Mouse (Mus musculus): Measurements from ENCODE around the gene Aldh3b3.
"Not testable (repeated sequence)": the region's sequence is repeated elsewhere in the genome, so short reads cannot be mapped to it uniquely, and the experiment has no call there.

Aldh3b3 gene

DNA sequence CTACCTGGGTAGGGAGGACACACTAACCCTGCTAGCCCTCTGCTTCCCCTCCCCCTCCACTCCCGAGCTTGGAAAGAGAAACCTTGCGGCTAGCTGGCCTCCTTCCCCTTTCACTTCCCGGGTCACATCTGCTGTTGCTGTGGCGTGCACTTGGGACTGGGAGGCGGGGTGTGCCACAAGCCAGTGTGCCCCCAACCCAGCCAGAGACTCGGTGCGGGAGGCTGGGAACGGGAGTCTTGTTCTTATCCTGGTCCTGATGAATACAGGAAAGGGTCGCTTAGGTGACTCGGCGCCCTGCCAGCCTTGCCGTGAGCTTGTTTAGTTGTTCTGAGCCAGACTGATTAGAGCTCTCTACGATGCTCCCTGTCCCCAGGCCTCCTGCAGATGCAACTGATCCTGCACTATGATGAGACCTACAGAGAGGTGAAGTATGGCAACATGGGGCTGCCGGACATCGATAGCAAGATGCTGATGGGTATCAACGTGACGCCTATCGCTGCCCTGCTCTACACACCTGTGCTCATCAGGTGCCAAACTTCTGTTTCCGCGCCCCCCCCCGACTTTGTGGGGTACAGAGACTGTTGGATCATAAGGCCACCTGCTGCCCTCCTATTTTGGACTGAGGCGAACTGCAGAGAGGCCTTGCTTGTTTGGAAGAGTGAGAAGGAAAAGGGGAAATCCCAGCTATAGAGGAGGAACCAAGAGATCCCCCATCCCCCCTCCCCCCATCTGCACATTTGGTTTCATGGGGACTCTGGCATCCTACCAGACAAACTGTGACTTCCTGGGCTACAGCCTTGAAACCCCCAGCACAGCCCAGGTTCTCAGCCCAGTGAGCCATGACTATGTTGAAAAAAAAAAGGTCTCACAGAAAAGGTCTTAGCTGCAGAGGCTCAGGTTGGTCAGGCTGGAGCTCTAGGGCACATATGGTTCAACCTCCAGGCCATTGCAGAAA, 22.3 kb upstream of the Aldh3b3 start:
- peak; percentile 99 for DNase-seq

DNA sequence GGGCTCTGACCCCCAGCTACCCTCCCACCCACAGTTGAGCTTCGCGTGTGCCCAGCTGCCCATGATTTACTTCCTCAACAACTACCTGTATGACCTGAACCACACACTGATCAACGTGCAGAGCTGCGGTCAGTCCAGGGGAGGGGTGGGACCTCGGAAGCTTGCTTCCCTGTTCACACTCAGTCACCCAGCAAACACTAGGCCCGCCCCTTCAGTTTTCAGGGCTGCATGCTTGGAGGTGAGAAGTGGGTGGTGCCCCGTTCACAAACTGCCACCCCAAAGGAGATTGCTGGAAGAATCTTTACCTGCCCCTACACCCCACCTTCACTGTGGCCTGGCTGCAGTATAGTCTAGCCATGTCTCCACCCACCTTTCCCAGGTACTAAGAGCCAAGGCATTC, 16.1 kb upstream of the Aldh3b3 start:
- peak; percentile 92 for DNase-seq

DNA sequence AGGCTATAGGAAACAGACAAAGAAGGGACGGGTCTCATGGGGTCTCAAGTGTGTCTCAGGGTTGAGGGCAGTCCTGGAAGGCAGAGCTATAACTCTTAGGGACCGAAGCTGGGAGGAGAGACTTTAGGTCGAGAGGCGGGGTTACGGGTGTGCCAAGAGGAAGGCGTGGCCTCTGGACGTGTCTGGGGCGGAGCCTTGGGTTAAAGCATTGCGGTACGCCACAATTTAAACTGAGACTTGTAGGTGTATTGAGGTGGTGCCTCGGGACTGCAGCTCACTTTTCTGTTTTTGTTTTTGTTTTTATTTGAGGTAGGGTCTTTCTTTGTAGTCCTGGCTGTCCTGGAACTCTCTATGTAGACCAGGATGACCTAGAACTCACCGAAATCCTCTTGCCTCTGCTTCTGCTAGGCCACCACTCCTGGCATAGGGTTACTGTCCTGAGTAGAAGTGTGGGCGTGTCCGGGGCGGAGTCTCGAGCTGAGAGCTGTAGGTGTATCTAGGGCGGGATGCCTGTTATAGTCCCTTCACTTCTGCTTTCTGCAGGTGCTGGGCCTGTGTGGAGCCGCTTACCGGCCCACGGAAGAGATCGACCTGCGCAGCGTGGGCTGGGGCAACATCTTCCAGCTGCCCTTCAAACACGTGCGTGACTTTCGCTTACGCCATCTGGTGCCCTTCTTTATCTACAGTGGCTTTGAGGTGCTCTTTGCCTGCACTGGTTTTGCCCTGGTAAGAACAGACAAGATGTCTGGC, 15.3 kb upstream of the Aldh3b3 start:
- no peak for DNase-seq

DNA sequence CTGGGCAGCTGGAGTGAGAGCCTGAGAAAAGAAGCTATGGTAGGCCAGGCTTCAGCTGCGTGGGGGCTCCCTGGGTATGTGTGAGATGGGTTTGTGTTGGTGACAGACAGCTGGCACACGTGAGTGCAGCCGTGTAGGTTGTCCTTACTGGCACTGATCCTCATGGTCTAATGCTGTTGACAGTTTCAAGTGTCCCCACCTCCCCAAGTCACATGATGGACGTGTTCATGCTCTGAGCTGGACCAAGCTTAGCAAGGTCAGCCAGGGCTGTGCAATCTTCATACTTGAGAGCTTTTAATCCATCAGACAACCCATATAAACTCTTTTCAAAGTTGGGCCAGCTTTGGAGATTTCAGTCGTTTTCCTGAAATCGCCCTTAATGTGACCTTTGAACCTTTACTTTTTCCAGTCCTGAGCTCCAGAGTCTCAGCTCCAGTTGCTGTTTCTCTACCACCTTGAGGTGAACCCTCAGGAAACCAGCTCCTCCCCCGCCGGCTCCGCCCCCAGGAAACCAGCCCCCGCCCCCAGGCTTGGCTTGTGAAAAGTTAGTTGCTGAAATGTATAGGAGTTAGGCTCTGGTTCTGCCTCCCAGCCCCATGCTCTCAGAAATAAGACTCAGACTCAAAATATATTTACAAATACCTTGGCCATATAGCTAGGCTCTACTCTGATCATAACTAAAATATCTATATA, 12.4 kb upstream of the Aldh3b3 start:
- DNase-seq: peak; percentile 91

DNA sequence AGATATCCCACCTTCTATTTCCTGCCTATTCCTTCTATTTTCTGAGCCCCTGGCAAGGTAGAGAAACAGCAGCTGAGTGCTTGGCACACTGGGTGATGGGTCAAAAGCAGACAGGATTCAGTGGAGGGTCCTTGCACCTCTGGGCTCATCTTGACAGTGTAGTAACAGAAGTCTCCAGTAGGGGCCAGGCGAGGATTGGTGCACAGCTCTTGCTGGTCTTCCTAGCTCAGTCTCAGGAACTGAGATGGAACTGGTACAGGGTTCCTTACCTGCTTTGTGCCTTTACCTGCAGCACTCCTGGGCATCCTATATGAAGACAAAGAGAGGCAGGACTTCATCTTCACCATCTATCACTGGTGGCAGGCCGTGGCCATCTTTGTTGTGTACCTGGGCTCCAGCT, 11.7 kb upstream of the Aldh3b3 start:
- DNase-seq: peak; percentile 94

DNA sequence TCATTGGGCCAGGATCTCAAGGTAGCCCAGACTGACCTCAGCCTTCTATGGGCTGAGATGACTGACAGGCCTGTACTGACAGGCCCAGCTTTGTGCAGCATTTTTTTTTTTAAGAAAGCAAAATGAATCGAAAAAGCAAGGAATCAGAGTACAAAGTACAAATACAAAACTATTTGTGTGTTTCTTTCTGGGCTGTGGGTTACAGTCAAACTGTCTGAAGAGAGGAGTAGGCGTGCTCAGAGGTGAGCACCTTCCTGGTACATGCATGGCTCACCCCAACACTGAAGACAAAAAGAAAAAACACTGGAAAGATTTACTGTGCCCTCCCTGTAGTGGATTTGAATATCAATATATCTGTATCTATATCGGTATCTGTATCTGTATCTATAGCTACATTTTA, 10.6 kb upstream of the Aldh3b3 start:
- DNase-seq: no peak

DNA sequence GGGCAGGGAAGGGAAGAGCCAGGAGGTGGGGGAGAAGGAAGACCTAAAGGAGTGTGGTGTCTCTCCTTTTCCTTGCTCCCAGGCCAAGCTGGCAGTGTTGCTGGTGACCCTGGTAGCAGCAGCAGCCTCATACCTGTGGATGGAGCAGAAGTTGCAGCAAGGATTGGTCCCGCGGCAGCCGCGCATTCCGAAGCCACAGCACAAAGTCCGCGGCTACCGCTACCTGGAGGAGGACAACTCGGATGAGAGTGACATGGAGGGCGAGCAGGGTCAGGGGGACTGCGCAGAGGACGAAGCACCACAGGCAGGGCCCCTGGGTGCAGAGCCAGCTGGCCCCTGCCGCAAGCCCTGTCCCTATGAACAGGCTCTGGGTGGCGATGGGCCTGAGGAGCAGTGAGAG, 9.9 kb upstream of the Aldh3b3 start:
- DNase-seq: no peak

DNA sequence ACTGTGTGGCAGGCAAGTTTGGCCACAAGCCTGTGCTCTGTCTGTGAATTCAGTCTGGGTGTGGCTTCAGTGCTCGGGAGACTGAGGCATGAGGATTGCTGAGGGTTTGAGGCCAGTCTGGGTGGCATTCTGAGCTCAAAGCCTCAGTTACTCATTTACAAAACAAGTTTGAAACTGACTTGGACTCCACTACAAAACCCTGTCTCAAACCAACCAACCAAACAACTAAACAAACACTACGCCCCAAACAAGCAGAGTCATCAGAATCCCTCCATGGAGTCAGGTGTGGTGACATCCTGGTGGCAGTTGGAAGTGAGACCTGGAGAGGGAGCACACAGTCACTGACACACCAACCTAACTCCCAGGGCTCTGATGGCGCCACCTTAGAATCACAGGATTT, 8.1 kb upstream of the Aldh3b3 start:
- no peak for DNase-seq

DNA sequence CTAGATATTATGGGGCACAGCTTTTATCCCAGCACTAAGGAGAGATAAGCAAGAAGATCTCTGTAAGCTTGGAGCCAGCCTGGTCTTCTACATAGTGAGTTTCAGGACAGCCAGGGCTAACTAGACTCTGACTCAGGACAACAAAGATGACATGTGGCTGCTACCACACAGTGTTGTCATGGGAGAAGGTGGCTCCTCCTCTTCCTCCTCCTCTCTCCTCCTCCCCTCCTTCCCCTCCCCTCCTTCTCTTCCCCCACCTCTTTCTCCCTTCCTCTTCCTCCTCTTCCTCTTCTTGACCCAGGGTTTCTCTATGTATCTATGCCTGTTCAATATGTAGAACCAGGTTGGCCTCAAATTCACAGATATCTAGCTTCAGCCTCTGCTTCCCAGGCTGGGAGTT, 7.0 kb upstream of the Aldh3b3 start:
- no peak for DNase-seq

DNA sequence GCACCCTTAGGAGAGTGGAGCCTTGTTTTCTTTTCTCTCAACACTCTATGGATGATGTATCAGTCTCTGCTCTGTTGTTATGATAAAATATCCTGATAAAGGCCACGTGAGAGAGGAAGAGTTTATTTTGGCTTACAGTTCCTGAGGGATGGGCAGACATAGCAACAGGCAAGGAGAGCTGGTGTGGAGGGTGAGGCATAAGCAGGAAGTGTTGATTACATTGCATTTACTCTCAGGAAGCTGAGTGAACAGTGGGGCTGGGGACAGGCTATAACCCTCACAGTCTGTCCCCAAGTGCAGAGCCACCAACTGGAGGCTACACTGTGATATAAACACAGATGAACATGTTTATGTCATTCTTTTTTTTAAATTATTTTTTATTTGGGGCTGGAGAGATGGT, 6.3 kb upstream of the Aldh3b3 start:
- DNase-seq: no peak

DNA sequence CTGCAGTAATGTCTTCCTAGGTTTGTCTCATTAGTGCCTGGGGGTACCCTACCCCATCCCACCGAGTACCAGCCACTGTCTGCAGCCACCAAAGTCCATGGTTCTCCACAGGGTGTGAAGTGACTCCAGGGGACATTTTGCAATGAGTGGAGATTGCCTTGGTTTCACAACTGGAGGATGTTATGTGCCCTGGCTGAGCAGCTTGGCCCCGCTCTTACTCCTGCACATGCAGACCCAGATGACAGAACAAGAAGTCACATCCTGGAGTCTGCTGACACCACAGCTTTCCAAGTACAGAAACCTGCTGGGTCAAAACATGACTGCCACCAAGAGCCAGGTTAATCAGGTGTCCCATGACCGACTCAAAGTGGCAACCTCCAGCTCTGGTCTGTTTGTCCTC, 3.4 kb upstream of the Aldh3b3 start:
- no peak for DNase-seq

DNA sequence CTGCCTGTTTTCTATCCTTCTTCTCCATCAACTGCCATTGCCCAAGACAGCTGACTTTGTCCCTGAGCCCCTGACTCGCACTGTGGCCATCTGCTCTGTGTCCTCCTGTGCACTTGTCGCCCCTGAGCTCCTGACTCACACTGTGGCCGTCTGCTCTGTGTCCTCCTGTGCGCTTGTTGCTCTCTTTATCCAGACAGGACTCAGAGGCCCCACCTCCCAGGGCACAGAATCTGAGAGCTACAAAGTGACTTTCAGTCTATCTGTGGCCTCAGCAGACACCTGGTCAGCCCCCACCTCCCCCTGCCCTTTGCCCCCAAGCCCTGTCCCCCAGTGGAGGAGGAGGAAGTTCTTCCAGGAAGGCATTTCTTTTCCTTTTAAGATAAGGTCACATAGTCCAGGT, 2.6 kb upstream of the Aldh3b3 start:
- DNase-seq: no peak

DNA sequence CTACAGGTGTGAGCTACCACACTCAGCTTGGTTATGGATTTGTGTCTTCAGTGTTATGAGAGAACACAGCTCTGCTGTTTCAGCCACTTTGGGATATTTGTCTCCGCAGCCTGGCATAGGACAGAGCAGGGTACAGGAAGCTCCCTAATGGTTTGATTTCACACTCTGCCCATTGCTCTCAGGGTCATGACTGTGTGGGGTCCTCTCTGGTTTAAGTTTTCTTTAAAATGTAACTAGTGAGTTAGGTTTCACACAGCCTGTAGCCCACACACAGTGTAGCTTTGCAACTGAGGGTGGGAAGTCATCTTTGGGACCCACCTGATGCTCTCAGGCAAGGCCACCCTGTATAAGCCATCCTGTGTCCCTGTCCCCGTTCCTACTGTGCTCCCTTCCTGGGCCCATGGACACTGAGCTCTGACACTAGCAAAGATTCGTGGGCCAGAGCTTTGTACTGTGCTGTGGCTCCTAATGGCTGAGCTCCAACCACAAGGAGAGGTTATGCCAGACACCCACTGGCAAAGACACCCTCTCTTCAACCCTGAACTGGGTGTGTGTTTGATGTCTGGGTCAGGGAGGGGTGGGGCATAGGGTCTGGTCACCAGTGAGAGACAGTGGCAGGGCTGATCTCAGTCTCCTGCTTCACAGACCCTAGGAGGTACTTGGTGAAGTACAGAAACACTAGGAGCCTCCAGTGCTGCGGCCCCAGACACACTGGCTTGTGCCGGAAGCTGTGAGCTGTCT, 979 bp upstream of the Aldh3b3 start:
- DNase-seq: not testable (repeated sequence)

DNA sequence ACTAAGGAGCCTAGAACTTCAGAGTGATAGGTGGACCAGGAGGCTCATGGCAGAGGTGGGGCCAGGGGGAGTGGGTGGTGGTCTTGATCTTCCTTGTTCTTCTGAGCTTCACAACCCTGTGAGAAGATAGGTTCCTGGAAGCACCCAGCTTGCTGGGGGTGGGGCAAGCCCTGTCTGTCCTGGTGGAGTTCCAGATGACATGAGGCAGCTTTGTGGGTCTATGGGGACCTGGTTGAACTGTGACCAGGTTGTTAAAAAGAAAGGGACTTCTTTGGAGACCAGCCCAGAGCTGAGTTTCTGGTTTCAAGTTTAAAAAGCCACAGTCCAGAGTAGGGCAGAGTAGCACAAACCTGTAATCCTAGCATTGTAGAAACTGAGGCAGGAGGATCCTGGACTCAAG, 585 bp downstream of the Aldh3b3 start:
- DNase-seq: no peak

DNA sequence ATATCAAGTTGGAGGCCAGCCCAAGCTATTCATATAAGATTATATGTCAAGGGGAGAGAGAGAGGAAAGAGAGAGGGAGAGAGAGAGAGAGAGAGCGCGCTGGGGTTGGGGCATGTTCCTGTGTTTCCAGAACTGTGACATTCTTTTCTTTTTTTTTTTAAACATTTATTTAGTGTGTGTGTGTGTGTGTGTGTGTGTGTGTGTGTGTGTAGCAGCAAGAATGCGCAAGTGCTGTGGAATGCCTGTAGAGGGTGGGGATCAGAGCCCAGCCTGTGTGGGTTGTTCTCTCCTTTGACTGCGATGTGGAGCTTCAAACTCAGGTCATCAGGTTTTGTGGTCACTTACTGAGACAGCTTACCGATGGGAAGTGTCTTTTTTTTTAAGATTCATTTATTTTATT, 1.8 kb downstream of the Aldh3b3 start:
- DNase-seq: no peak

DNA sequence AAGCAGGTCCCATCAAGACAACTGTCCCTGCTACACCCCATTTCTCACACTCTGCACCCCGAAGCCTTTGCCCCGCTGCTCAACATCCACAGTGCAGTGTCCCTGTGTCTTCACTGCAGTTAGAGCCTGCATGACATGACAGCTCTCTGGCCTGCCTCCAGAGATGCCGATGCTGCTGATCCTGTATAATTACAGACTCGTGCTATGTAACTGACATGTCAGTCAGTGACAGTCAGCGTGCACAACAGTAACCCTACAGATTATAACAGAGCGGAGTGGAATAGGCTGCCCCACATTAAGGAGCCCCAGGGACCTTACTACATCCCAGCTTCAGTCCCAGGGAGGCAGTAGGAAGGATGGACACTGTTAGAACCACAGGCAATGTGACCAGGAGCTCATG, 3.4 kb downstream of the Aldh3b3 start:
- DNase-seq: not testable (repeated sequence)

DNA sequence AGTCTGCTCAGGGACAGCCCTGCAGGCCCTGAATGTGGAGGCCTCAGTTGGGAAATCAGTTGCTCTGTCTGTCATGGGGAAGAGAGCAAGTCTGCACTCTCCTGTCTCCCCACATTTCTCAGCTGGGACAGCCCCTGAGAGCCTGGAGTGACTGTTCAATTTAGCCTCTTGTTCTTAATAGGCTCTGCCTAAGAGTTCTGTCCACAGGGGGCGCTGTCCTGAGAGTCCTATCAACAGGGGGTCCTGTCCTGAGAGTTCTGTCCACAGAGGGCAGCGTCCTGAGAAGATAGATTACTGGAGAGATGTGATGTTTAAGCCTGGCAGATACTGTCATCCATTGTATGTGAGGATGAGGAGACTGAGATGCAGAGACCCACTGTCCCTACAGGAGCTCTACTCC, 4.0 kb downstream of the Aldh3b3 start:
- no peak for DNase-seq

DNA sequence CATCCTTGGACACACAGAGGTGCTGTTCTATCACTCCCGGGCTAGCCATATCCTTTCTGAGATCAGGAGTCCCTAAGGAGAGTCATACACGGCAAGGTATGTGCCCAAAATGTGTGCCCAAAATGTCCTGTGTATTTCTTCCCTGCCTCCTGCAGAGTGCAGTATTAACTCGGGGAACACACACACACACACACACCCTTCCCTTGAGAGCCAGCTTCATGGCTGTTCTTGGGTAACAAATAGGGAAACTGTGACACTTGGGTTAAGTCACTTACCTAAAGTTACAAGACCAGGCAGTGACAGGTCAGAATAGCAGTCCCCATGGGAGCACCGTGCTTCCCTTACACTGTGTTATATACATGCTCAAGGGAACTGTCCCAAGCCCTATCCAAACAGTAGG, 5.6 kb downstream of the Aldh3b3 start:
- no peak for DNase-seq

DNA sequence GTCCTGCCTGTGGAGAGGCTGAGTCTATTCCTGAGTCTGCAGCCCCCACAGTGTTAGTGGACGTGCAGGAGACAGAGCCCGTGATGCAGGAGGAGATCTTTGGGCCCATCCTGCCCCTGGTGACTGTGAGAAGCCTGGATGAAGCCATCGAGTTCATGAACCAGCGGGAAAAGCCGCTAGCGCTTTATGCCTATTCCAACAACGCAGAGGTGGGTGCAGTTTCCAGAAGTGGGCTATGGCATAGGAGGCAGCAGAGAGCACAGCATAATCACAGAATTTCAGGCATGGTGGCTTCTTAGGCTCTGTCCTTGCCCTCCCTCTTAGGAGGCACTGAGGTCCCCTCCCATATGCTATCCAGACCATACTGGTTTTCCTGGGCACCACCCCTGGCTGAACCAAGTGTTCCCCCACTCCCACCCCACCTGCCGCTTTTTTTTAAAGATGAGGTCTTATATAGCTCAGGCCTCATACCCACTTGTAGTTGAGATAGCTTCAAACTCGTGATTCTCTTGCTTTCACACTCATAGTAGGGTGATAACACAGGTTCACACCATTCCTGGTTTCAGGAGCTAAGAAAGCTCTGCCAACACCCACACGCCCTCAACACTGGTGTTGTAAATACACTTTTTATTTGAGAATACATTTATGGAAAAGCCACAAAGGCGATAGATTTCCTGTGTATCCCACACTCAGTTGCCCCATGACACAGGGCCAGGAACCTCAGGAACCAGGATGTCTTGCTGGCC, 8.1 kb downstream of the Aldh3b3 start:
- DNase-seq: no peak

DNA sequence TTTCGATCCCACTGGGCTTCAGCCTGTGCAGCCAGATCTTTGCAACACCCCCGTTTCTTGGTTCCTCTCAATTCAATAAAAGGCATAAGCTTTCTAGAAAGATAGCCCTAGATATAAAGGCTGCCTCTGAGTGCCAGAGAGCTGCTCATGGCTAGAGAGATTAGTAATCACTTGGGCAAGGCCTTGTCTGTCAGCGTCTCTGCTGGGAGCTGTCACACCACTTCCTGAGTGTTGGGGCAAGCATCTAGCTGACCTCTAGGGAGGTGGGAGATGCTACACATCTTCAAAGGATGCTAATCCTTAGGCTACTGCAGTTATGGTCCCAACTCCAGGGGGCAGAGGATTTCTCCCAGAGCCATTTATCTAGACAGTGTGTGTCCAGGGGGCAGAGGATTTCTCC, 8.8 kb downstream of the Aldh3b3 start:
- DNase-seq: no peak

DNA sequence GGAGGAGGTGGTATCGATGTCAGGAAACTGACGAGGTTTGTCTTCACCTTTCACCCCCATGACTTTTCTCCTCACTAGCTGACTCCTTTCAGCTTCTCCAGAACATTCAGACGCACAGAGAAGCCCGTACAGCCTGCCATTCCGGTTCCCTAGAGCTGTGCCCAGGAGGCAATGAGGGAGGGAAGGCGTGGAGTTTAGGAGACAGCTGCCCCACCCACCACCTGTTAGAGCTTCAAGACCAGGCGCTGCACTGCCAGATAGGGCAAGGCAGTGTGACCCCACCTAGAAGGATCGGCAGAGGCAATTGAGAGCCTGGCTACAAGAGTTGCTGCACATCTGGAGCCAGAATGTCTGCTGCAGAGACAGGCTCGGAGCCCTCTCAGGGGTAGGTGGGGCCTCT, 13.8 kb downstream of the Aldh3b3 start, which contains the start of gene Aldh3b2:
TSS of gene Aldh3b2 (plus strand) at position 100 of the 400 bp plus-strand sequence.
- DNase-seq: no peak

DNA sequence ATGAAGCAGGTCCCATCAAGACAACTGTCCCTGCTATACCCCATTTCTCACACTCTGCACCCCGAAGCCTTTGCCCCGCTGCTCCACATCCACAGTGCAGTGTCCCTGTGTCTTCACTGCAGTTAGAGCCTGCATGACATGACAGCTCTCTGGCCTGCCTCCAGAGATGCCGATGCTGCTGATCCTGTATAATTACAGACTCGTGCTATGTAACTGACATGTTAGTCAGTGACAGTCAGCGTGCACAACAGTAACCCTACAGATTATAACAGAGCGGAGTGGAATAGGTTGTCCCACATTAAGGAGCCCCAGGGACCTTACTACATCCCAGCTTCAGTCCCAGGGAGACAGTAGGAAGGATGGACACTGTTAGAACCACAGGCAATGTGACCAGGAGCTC, 16.2 kb downstream of the Aldh3b3 start:
- not testable (repeated sequence) for DNase-seq
